Mouse (Mus musculus): Measurements from ENCODE around the gene Rnf166.

GRCm38 (mm10) chr8:122462510-122462909 lies 13.4 kb downstream of the Rnf166 start:
- TF ChIP-seq POLR2A (IDR thresholded peaks at IDR 0.05; ENCODE audit: control insufficient read depth, extremely low read depth, insufficient read depth, low read length, poor library complexity): no peak
- TF ChIP-seq CTCF (IDR thresholded peaks at IDR 0.05; ENCODE audit: borderline replicate concordance, control insufficient read depth, extremely low read depth, insufficient read depth, low read length, poor library complexity): no peak

Measured in thymus, adult 2 months (tissue).